Mouse (Mus musculus): ENCODE data around the gene Isoc2b. TPM values are rescaled to one million over a fixed set of nuclear protein-coding genes. Genes with fewer than 3 reads are reported as not detected.
"Not testable (repeated sequence)": the region's sequence is repeated elsewhere in the genome, so short reads cannot be mapped to it uniquely, and the experiment has no call there.

Gene Isoc2b
- polyA plus RNA-seq, 1 experiment from 2014 or later: 2.0 TPM

GRCm38 (mm10) chr7:4879036-4879435 lies 9.0 kb upstream of the Isoc2b start:
- H3K4me1 ChIP-seq (replicated peaks; ENCODE audit: control insufficient read depth, insufficient read depth, low read length); H3K4me2 ChIP-seq (ENCODE audit: low read depth, low read length, severe bottlenecking); H3K27ac ChIP-seq (ENCODE audit: low read depth, low read length); H3K27me3 ChIP-seq (ENCODE audit: control insufficient read depth, insufficient read depth, low read length); H3K9ac ChIP-seq (ENCODE audit: low read length); H3K9me3 ChIP-seq (ENCODE audit: control insufficient read depth, low read length); H3K36me3 ChIP-seq (ENCODE audit: control insufficient read depth, insufficient read depth, low read length); H3K4me3 ChIP-seq (ENCODE audit: low read depth, low read length); DNase-seq (ENCODE audit: low spot score); ATAC-seq (replicated peaks; ENCODE audit: low FRiP score): not testable (repeated sequence)
- 96% methylated on average over 1 of the region's 1 CpGs for WGBS

GRCm38 (mm10) chr7:4878186-4878585 lies 8.1 kb upstream of the Isoc2b start:
- no peak overlapping the region for H3K27ac ChIP-seq (ENCODE audit: low read depth, low read length)
- H3K9ac ChIP-seq (ENCODE audit: low read length): no peak overlapping the region
- no peak overlapping the region for H3K4me2 ChIP-seq (ENCODE audit: low read depth, low read length, severe bottlenecking)
- H3K9me3 ChIP-seq (ENCODE audit: control insufficient read depth, low read length): no peaks in the 10 kb centered on the region
- H3K4me3 ChIP-seq (ENCODE audit: low read depth, low read length): no peak overlapping the region
- H3K4me1 ChIP-seq (replicated peaks; ENCODE audit: control insufficient read depth, insufficient read depth, low read length): 0 out of 2 replicates have a peak, but pooled peaks cover 5% of the 10 kb centered on the region
- H3K27me3 ChIP-seq (ENCODE audit: control insufficient read depth, insufficient read depth, low read length): no peaks in the 10 kb centered on the region
- DNase-seq (ENCODE audit: low spot score): no peak
- H3K36me3 ChIP-seq (ENCODE audit: control insufficient read depth, insufficient read depth, low read length): no peaks in the 10 kb centered on the region
- no peak for ATAC-seq (replicated peaks; ENCODE audit: low FRiP score)

- Histone ChIP-seq H3K9me3 (ENCODE audit: control insufficient read depth, low read length) (no peaks in the 10 kb centered on the region), H3K27me3 (ENCODE audit: control insufficient read depth, insufficient read depth, low read length) (no peaks in the 10 kb centered on the region), H3K9ac (ENCODE audit: low read length) (peak overlapping the region; percentile 59), H3K36me3 (ENCODE audit: control insufficient read depth, insufficient read depth, low read length) (no peaks in the 10 kb centered on the region), H3K27ac (ENCODE audit: low read depth, low read length) (no peak overlapping the region), H3K4me3 (ENCODE audit: low read depth, low read length) (peak overlapping the region; percentile 38), H3K4me2 (ENCODE audit: low read depth, low read length, severe bottlenecking) (peak overlapping the region; percentile 56), H3K4me1 (replicated peaks; ENCODE audit: control insufficient read depth, insufficient read depth, low read length) (0 out of 2 replicates have a peak, but pooled peaks cover 5% of the 10 kb centered on the region)
- DNase-seq (ENCODE audit: low spot score) (no peak), ATAC-seq (replicated peaks; ENCODE audit: low FRiP score) (no peak; the same call in none of the 2 replicates)
- whole genome bisulfite sequencing: 8% methylated on average over 11 of the region's 11 CpGs
These were observed 7.2 kb upstream of the Isoc2b start for GRCm38 (mm10) chr7:4877226-4877625.

GRCm38 (mm10) chr7:4876753-4877221 lies 6.7 kb upstream of the Isoc2b start, which contains the start of gene Isoc2a:
Isoc2a (plus strand) TSS chr7:4877153.
- H3K4me2 ChIP-seq (ENCODE audit: low read depth, low read length, severe bottlenecking): peak within 1 kb of the TSS; percentile 56
- no peaks in the 10 kb centered on the region for H3K9me3 ChIP-seq (ENCODE audit: control insufficient read depth, low read length)
- ATAC-seq (replicated peaks; ENCODE audit: low FRiP score) (peak; percentile 100), DNase-seq (ENCODE audit: low spot score) (peak; percentile 94)
- WGBS: under 1% methylated on average over 22 of the region's 22 CpGs
- H3K36me3 ChIP-seq (ENCODE audit: control insufficient read depth, insufficient read depth, low read length): no peaks in the 10 kb centered on the region
- no peak within 1 kb of the TSS for H3K27ac ChIP-seq (ENCODE audit: low read depth, low read length)
- H3K4me3 ChIP-seq (ENCODE audit: low read depth, low read length): peak within 1 kb of the TSS; percentile 38
- H3K9ac ChIP-seq (ENCODE audit: low read length): peak within 1 kb of the TSS; percentile 59
- no peaks in the 10 kb centered on the region for H3K27me3 ChIP-seq (ENCODE audit: control insufficient read depth, insufficient read depth, low read length)
- H3K4me1 ChIP-seq (replicated peaks; ENCODE audit: control insufficient read depth, insufficient read depth, low read length): 0 out of 2 replicates have a peak, but pooled peaks cover 5% of the 10 kb centered on the region

- 33% methylated on average over 10 of the region's 10 CpGs for WGBS
- no peaks in the 10 kb centered on the region for H3K9me3 ChIP-seq (ENCODE audit: control insufficient read depth, low read length)
- peak overlapping the region; percentile 64 for H3K9ac ChIP-seq (ENCODE audit: low read length)
- peak overlapping the region; percentile 70 for H3K4me2 ChIP-seq (ENCODE audit: low read depth, low read length, severe bottlenecking)
- ATAC-seq (replicated peaks; ENCODE audit: low FRiP score): no peak
- DNase-seq (ENCODE audit: low spot score): no peak
- peaks cover 6% of the 10 kb centered on the region; the same call in 1 of the 2 replicates for H3K4me1 ChIP-seq (replicated peaks; ENCODE audit: control insufficient read depth, insufficient read depth, low read length)
- no peak overlapping the region for H3K27ac ChIP-seq (ENCODE audit: low read depth, low read length)
- no peaks in the 10 kb centered on the region for H3K36me3 ChIP-seq (ENCODE audit: control insufficient read depth, insufficient read depth, low read length)
- H3K4me3 ChIP-seq (ENCODE audit: low read depth, low read length): peak overlapping the region; percentile 58
- no peaks in the 10 kb centered on the region for H3K27me3 ChIP-seq (ENCODE audit: control insufficient read depth, insufficient read depth, low read length)
These were observed 3.4 kb downstream of the Isoc2b start for GRCm38 (mm10) chr7:4866631-4867180.

- Histone ChIP-seq H3K4me1 (replicated peaks; ENCODE audit: control insufficient read depth, insufficient read depth, low read length) (peaks cover 6% of the 10 kb centered on the region; the same call in 1 of the 2 replicates), H3K9me3 (ENCODE audit: control insufficient read depth, low read length) (no peaks in the 10 kb centered on the region), H3K4me3 (ENCODE audit: low read depth, low read length) (peak overlapping the region; percentile 58), H3K27me3 (ENCODE audit: control insufficient read depth, insufficient read depth, low read length) (no peaks in the 10 kb centered on the region), H3K27ac (ENCODE audit: low read depth, low read length) (no peak overlapping the region), H3K9ac (ENCODE audit: low read length) (peak overlapping the region; percentile 64), H3K36me3 (ENCODE audit: control insufficient read depth, insufficient read depth, low read length) (no peaks in the 10 kb centered on the region), H3K4me2 (ENCODE audit: low read depth, low read length, severe bottlenecking) (peak overlapping the region; percentile 70)
- ATAC-seq (replicated peaks; ENCODE audit: low FRiP score) (peak; percentile 100), DNase-seq (ENCODE audit: low spot score) (peak; percentile 95)
- 4% methylated on average over 40 of the region's 40 CpGs for WGBS
These were observed 4.2 kb downstream of the Isoc2b start for GRCm38 (mm10) chr7:4865579-4866493.

GRCm38 (mm10) chr7:4865090-4865489 lies 5.0 kb downstream of the Isoc2b start:
- Histone ChIP-seq H3K4me3 (ENCODE audit: low read depth, low read length) (no peak overlapping the region; the same call in 1 of the 2 replicates), H3K9ac (ENCODE audit: low read length) (no peak overlapping the region), H3K27me3 (ENCODE audit: control insufficient read depth, insufficient read depth, low read length) (no peaks in the 10 kb centered on the region), H3K4me1 (replicated peaks; ENCODE audit: control insufficient read depth, insufficient read depth, low read length) (peaks cover 6% of the 10 kb centered on the region; the same call in 1 of the 2 replicates), H3K9me3 (ENCODE audit: control insufficient read depth, low read length) (no peaks in the 10 kb centered on the region), H3K36me3 (ENCODE audit: control insufficient read depth, insufficient read depth, low read length) (no peaks in the 10 kb centered on the region), H3K4me2 (ENCODE audit: low read depth, low read length, severe bottlenecking) (no peak overlapping the region; the same call in 1 of the 2 replicates), H3K27ac (ENCODE audit: low read depth, low read length) (no peak overlapping the region)
- ATAC-seq (replicated peaks; ENCODE audit: low FRiP score) (0 out of 2 replicates have a peak, but pooled peaks have one; percentile 32), DNase-seq (ENCODE audit: low spot score) (no peak)
- WGBS: 54% methylated on average over 5 of the region's 5 CpGs

DNA sequence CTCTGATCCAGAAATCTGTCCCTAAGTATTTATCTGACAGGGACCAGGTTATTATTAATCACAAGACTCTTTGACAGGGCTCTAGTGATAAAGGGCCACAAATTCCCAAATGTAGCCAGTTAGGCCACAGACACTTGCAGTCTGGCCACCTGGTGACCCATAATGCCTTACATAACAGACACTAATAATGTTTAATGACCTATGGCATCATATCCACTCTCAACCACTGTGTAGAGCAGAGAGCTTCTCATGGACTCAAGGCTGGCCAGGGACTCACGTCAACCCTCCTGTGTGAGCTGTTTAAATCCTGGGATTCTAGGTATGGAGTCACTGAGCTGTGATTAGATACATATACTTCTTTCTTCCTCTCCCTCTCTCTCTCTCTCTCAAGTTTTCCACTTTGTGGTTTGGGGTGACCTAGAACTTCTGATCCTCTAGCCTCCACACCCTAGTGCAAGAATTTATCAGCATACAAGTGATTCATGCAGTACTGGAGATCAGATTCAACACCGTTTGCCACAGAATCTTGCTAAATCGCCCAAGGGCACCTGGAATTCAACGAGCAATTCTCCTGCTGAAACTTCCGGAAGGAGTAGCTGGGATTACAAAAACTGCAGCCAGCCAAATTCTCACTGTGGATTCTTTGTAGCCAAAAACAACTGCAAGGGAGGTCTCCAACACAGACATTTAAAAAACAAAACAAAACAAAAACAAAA lies 5.8 kb downstream of the Isoc2b start:
- Histone ChIP-seq H3K4me3 (ENCODE audit: low read depth, low read length) (no peak overlapping the region), H3K4me1 (replicated peaks; ENCODE audit: control insufficient read depth, insufficient read depth, low read length) (peaks cover 6% of the 10 kb centered on the region; the same call in 1 of the 2 replicates), H3K9me3 (ENCODE audit: control insufficient read depth, low read length) (no peaks in the 10 kb centered on the region), H3K9ac (ENCODE audit: low read length) (no peak overlapping the region), H3K27ac (ENCODE audit: low read depth, low read length) (no peak overlapping the region), H3K4me2 (ENCODE audit: low read depth, low read length, severe bottlenecking) (no peak overlapping the region), H3K36me3 (ENCODE audit: control insufficient read depth, insufficient read depth, low read length) (no peaks in the 10 kb centered on the region), H3K27me3 (ENCODE audit: control insufficient read depth, insufficient read depth, low read length) (no peaks in the 10 kb centered on the region)
- DNase-seq (ENCODE audit: low spot score) (no peak), ATAC-seq (replicated peaks; ENCODE audit: low FRiP score) (no peak)
- 83% methylated on average over 5 of the region's 5 CpGs for WGBS
